Mouse (Mus musculus) cerebellum, adult 11-12 months (tissue): ENCODE results near the gene 9230104L09Rik.
A peak's percentile ranks its signal among the peaks of the same experiment; 100 is the strongest.

Experiments
- DNase-seq: peaks from one replicate; pipeline ENCODE4 v3.0.0; 2022

9230104L09Rik gene

GRCm38 (mm10) chr2:148864966-148865365 is at the start of gene 9230104L09Rik:
Gene 9230104L09Rik (minus strand): TSS chr2:148865038.
- no peak for DNase-seq

GRCm38 (mm10) chr2:148902286-148902685 is 37.4 kb upstream of the 9230104L09Rik start:
- peak; percentile 34 for DNase-seq

GRCm38 (mm10) chr2:148900305-148900704 is 35.5 kb upstream of the 9230104L09Rik start:
- DNase-seq: no peak

GRCm38 (mm10) chr2:148896219-148896618 is 31.4 kb upstream of the 9230104L09Rik start:
- DNase-seq: no peak

GRCm38 (mm10) chr2:148893107-148893506 is 28.3 kb upstream of the 9230104L09Rik start:
- DNase-seq: no peak

- DNase-seq: peak; percentile 11
Observed at GRCm38 (mm10) chr2:148890021-148890851, 25.4 kb upstream of the 9230104L09Rik start.

GRCm38 (mm10) chr2:148889331-148890010 is 24.6 kb upstream of the 9230104L09Rik start:
- DNase-seq: no peak

GRCm38 (mm10) chr2:148888872-148889271 is 24.0 kb upstream of the 9230104L09Rik start:
- no peak for DNase-seq

- no peak for DNase-seq
Observed at GRCm38 (mm10) chr2:148884738-148885137, 19.9 kb upstream of the 9230104L09Rik start.

GRCm38 (mm10) chr2:148879199-148879598 is 14.4 kb upstream of the 9230104L09Rik start:
- no peak for DNase-seq

- DNase-seq: no peak
Observed at GRCm38 (mm10) chr2:148878641-148879130, 13.8 kb upstream of the 9230104L09Rik start.

GRCm38 (mm10) chr2:148877016-148877770 is 12.4 kb upstream of the 9230104L09Rik start:
- DNase-seq: peak; percentile 15

- peak; percentile 89 for DNase-seq
Observed at GRCm38 (mm10) chr2:148875335-148875811, 10.5 kb upstream of the 9230104L09Rik start, which contains the start of gene Cst3. Gene Cst3 (minus strand): TSS chr2:148875692.

- peak; percentile 38 for DNase-seq
Observed at GRCm38 (mm10) chr2:148874617-148875334, 9.9 kb upstream of the 9230104L09Rik start.

- no peak for DNase-seq
Observed at GRCm38 (mm10) chr2:148874224-148874616, 9.4 kb upstream of the 9230104L09Rik start.

- DNase-seq: no peak
Observed at GRCm38 (mm10) chr2:148872860-148873259, 8.0 kb upstream of the 9230104L09Rik start.

GRCm38 (mm10) chr2:148870526-148870925 is 5.7 kb upstream of the 9230104L09Rik start:
- no peak for DNase-seq

- DNase-seq: no peak
Observed at GRCm38 (mm10) chr2:148868959-148869358, 4.1 kb upstream of the 9230104L09Rik start.

GRCm38 (mm10) chr2:148861693-148862092 is 3.1 kb downstream of the 9230104L09Rik start:
- DNase-seq: no peak

- DNase-seq: no peak
Observed at GRCm38 (mm10) chr2:148860993-148861392, 3.8 kb downstream of the 9230104L09Rik start.

GRCm38 (mm10) chr2:148857506-148857905 is 7.3 kb downstream of the 9230104L09Rik start:
- DNase-seq: no peak
